Mouse (Mus musculus): ENCODE data around the gene Akap9. TPM values are rescaled to one million over a fixed set of nuclear protein-coding genes. Genes with fewer than 3 reads are reported as not detected.
A peak's percentile ranks its signal among the peaks of the same experiment; 100 is the strongest.
"Not testable (repeated sequence)": the region's sequence is repeated elsewhere in the genome, so short reads cannot be mapped to it uniquely, and the experiment has no call there.

The Akap9 gene
- polyA plus RNA-seq, 1 experiment from 2014 or later, result 149 TPM

GRCm38 (mm10) chr5:3977904-3978303, 50.0 kb downstream of the Akap9 start:
- ATAC-seq (ENCODE audit: low FRiP score) (no peak), DNase-seq (ENCODE audit: low spot score, missing footprints) (no peak)
- no peak overlapping the region for H3K27ac ChIP-seq (ENCODE audit: low read depth, low read length)
- no peaks in the 10 kb centered on the region for H3K9me3 ChIP-seq (ENCODE audit: control insufficient read depth, low read length)
- 95% methylated on average over 4 of the region's 4 CpGs for WGBS
- peaks cover 6% of the 10 kb centered on the region; the same call in 1 of the 2 replicates for H3K36me3 ChIP-seq (ENCODE audit: control insufficient read depth, insufficient read depth, low read length)
- H3K27me3 ChIP-seq (ENCODE audit: control insufficient read depth, insufficient read depth, low read length), result no peaks in the 10 kb centered on the region
- H3K9ac ChIP-seq (ENCODE audit: low read length), result no peak overlapping the region
- H3K4me1 ChIP-seq (ENCODE audit: control insufficient read depth, insufficient read depth, low read length), result no peaks in the 10 kb centered on the region
- no peak overlapping the region for H3K4me3 ChIP-seq (ENCODE audit: low read depth, low read length)
- H3K4me2 ChIP-seq, result no peak overlapping the region

GRCm38 (mm10) chr5:3989608-3990007, 61.8 kb downstream of the Akap9 start:
- Histone ChIP-seq H3K27me3 (ENCODE audit: control insufficient read depth, insufficient read depth, low read length) (no peaks in the 10 kb centered on the region), H3K4me1 (ENCODE audit: control insufficient read depth, insufficient read depth, low read length) (no peaks in the 10 kb centered on the region), H3K4me2 (no peak overlapping the region), H3K9me3 (ENCODE audit: control insufficient read depth, low read length) (no peaks in the 10 kb centered on the region), H3K9ac (ENCODE audit: low read length) (no peak overlapping the region), H3K4me3 (ENCODE audit: low read depth, low read length) (no peak overlapping the region), H3K27ac (ENCODE audit: low read depth, low read length) (no peak overlapping the region), H3K36me3 (ENCODE audit: control insufficient read depth, insufficient read depth, low read length) (peaks cover 6% of the 10 kb centered on the region)
- ATAC-seq (ENCODE audit: low FRiP score), result no peak
- DNase-seq (ENCODE audit: low spot score, missing footprints), result no peak
- WGBS, result 94% methylated on average over 1 of the region's 1 CpGs

- DNase-seq (ENCODE audit: low spot score, missing footprints) (no peak), ATAC-seq (ENCODE audit: low FRiP score) (no peak)
- Histone ChIP-seq H3K4me3 (ENCODE audit: low read depth, low read length) (no peak overlapping the region), H3K9ac (ENCODE audit: low read length) (no peak overlapping the region), H3K4me1 (ENCODE audit: control insufficient read depth, insufficient read depth, low read length) (no peaks in the 10 kb centered on the region), H3K9me3 (ENCODE audit: control insufficient read depth, low read length) (no peaks in the 10 kb centered on the region), H3K36me3 (ENCODE audit: control insufficient read depth, insufficient read depth, low read length) (peaks cover 6% of the 10 kb centered on the region), H3K27me3 (ENCODE audit: control insufficient read depth, insufficient read depth, low read length) (no peaks in the 10 kb centered on the region), H3K27ac (ENCODE audit: low read depth, low read length) (no peak overlapping the region), H3K4me2 (no peak overlapping the region)
- 86% methylated on average over 1 of the region's 1 CpGs for WGBS
These were observed 62.6 kb downstream of the Akap9 start for GRCm38 (mm10) chr5:3990499-3990898.

- no peak overlapping the region for H3K27ac ChIP-seq (ENCODE audit: low read depth, low read length)
- DNase-seq (ENCODE audit: low spot score, missing footprints) (no peak), ATAC-seq (ENCODE audit: low FRiP score) (no peak)
- no peaks in the 10 kb centered on the region for H3K27me3 ChIP-seq (ENCODE audit: control insufficient read depth, insufficient read depth, low read length)
- H3K4me2 ChIP-seq, result no peak overlapping the region
- no peaks in the 10 kb centered on the region for H3K4me1 ChIP-seq (ENCODE audit: control insufficient read depth, insufficient read depth, low read length)
- H3K9me3 ChIP-seq (ENCODE audit: control insufficient read depth, low read length), result no peaks in the 10 kb centered on the region
- 88% methylated on average over 16 of the region's 16 CpGs for WGBS
- no peak overlapping the region for H3K9ac ChIP-seq (ENCODE audit: low read length)
- H3K36me3 ChIP-seq (ENCODE audit: control insufficient read depth, insufficient read depth, low read length), result peaks cover 9% of the 10 kb centered on the region
- no peak overlapping the region for H3K4me3 ChIP-seq (ENCODE audit: low read depth, low read length)
These were observed 76.9 kb downstream of the Akap9 start for GRCm38 (mm10) chr5:4004531-4005469.

GRCm38 (mm10) chr5:4006606-4007005, 78.8 kb downstream of the Akap9 start:
- Histone ChIP-seq H3K27ac (ENCODE audit: low read depth, low read length) (no peak overlapping the region), H3K27me3 (ENCODE audit: control insufficient read depth, insufficient read depth, low read length) (no peaks in the 10 kb centered on the region), H3K4me2 (no peak overlapping the region), H3K9me3 (ENCODE audit: control insufficient read depth, low read length) (no peaks in the 10 kb centered on the region), H3K36me3 (ENCODE audit: control insufficient read depth, insufficient read depth, low read length) (peaks cover 13% of the 10 kb centered on the region), H3K9ac (ENCODE audit: low read length) (no peak overlapping the region), H3K4me3 (ENCODE audit: low read depth, low read length) (no peak overlapping the region), H3K4me1 (ENCODE audit: control insufficient read depth, insufficient read depth, low read length) (no peaks in the 10 kb centered on the region)
- DNase-seq (ENCODE audit: low spot score, missing footprints) (no peak), ATAC-seq (ENCODE audit: low FRiP score) (no peak)
- WGBS, result 93% methylated on average over 3 of the region's 3 CpGs

- Histone ChIP-seq H3K27me3 (ENCODE audit: control insufficient read depth, insufficient read depth, low read length) (no peaks in the 10 kb centered on the region), H3K4me3 (ENCODE audit: low read depth, low read length) (no peak overlapping the region), H3K27ac (ENCODE audit: low read depth, low read length) (no peak overlapping the region), H3K9ac (ENCODE audit: low read length) (no peak overlapping the region), H3K4me1 (ENCODE audit: control insufficient read depth, insufficient read depth, low read length) (no peaks in the 10 kb centered on the region), H3K9me3 (ENCODE audit: control insufficient read depth, low read length) (no peaks in the 10 kb centered on the region), H3K4me2 (no peak overlapping the region), H3K36me3 (ENCODE audit: control insufficient read depth, insufficient read depth, low read length) (peaks cover 14% of the 10 kb centered on the region)
- 93% methylated on average over 10 of the region's 10 CpGs for WGBS
- ATAC-seq (ENCODE audit: low FRiP score), result no peak
- no peak for DNase-seq (ENCODE audit: low spot score, missing footprints)
These were observed 80.4 kb downstream of the Akap9 start for GRCm38 (mm10) chr5:4008266-4008665.

GRCm38 (mm10) chr5:4009540-4009939, 81.7 kb downstream of the Akap9 start:
- WGBS, result 90% methylated on average over 6 of the region's 6 CpGs
- H3K36me3 ChIP-seq (ENCODE audit: control insufficient read depth, insufficient read depth, low read length), result peaks cover 18% of the 10 kb centered on the region
- ATAC-seq (ENCODE audit: low FRiP score) (no peak), DNase-seq (ENCODE audit: low spot score, missing footprints) (no peak)
- no peaks in the 10 kb centered on the region for H3K27me3 ChIP-seq (ENCODE audit: control insufficient read depth, insufficient read depth, low read length)
- H3K4me1 ChIP-seq (ENCODE audit: control insufficient read depth, insufficient read depth, low read length), result no peaks in the 10 kb centered on the region
- H3K4me3 ChIP-seq (ENCODE audit: low read depth, low read length), result no peak overlapping the region
- no peak overlapping the region for H3K27ac ChIP-seq (ENCODE audit: low read depth, low read length)
- H3K4me2 ChIP-seq, result no peak overlapping the region
- H3K9me3 ChIP-seq (ENCODE audit: control insufficient read depth, low read length), result no peaks in the 10 kb centered on the region
- H3K9ac ChIP-seq (ENCODE audit: low read length), result no peak overlapping the region

GRCm38 (mm10) chr5:4017646-4018045, 89.8 kb downstream of the Akap9 start:
- not testable (repeated sequence) for H3K27me3 ChIP-seq (ENCODE audit: control insufficient read depth, insufficient read depth, low read length); H3K9me3 ChIP-seq (ENCODE audit: control insufficient read depth, low read length); H3K36me3 ChIP-seq (ENCODE audit: control insufficient read depth, insufficient read depth, low read length); H3K4me2 ChIP-seq; H3K4me1 ChIP-seq (ENCODE audit: control insufficient read depth, insufficient read depth, low read length); H3K27ac ChIP-seq (ENCODE audit: low read depth, low read length); ATAC-seq (ENCODE audit: low FRiP score); DNase-seq (ENCODE audit: low spot score, missing footprints); H3K9ac ChIP-seq (ENCODE audit: low read length); H3K4me3 ChIP-seq (ENCODE audit: low read depth, low read length)
- 92% methylated on average over 1 of the region's 1 CpGs for WGBS

GRCm38 (mm10) chr5:4019377-4019776, 91.5 kb downstream of the Akap9 start:
- Histone ChIP-seq H3K4me2 (no peak overlapping the region), H3K36me3 (ENCODE audit: control insufficient read depth, insufficient read depth, low read length) (no peaks in the 10 kb centered on the region), H3K27ac (ENCODE audit: low read depth, low read length) (no peak overlapping the region), H3K27me3 (ENCODE audit: control insufficient read depth, insufficient read depth, low read length) (no peaks in the 10 kb centered on the region), H3K9me3 (ENCODE audit: control insufficient read depth, low read length) (no peaks in the 10 kb centered on the region), H3K9ac (ENCODE audit: low read length) (no peak overlapping the region), H3K4me3 (ENCODE audit: low read depth, low read length) (no peak overlapping the region), H3K4me1 (ENCODE audit: control insufficient read depth, insufficient read depth, low read length) (no peaks in the 10 kb centered on the region)
- DNase-seq (ENCODE audit: low spot score, missing footprints) (peak; percentile 59), ATAC-seq (ENCODE audit: low FRiP score) (no peak)
- 93% methylated on average over 4 of the region's 4 CpGs for WGBS
